Mouse (Mus musculus) embryo, embryonic 9.5 days (tissue): Measurements from ENCODE around the gene 2300002M23Rik.

ENCODE experiments used
- DNase-seq: peaks from one replicate; pipeline ENCODE4 v3.0.0-alpha.2; 2017; ENCODE audit errors: extremely low spot score

Gene 2300002M23Rik

DNA sequence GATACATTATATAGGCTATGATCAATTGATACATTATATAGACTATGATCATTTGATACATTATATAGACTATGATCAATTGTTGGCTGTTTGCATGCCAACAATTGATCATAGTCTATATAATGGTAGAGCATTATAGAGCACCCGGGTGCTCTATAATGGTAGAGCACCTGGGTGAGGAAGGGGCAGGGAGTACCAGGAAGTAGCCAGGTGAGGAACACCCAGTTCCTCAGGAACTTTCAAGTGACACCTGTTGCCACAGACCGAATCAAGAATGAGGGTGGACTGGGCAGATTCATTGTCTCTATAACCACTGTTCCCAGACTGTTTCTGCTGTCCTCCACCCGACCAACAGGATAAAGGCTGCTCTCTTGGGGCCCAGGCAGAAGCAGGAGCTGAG is at the start of gene 2300002M23Rik:
Gene 2300002M23Rik (plus strand): TSS at position 301 of the 400 bp plus-strand sequence.
- DNase-seq: no peak

DNA sequence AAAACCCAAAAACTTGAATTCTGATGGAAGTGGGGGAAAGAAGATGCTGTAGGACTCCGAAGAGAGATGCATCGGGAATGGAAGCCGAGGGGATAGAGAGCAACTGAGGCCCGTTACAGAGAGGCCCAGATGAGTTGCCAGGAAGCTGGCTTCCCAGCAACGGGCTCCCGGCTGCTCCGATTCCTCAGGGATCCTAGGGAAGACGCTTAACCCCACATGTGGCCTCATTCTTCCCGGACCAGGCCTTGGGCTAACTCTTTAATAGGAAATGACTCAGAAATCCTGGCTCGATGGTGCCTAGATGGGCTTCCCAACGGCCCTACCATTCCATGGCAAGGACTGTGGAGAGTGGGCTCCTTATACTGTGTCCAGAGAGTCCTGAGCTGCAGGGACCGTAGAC is 49.7 kb upstream of the 2300002M23Rik start:
- no peak for DNase-seq

DNA sequence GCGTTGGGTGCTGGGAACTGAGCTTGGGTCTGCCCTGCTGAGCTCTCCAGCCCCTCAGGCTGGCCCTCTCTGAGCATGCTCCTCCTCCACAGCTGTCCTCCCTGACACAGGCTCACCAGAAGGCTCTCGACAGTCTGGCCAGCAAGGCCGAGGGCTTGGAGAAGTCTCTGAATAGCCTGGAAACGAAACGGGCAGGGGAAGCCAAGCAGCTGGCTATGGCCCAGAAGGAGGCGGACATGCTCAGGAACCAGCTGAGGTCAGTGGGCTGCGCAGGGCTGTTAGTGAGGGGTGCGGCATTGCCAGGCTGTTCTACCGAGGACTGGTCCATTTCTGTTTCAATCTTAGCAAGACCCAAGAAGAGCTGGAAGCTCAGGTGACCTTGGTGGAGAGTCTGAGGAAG is 42.9 kb upstream of the 2300002M23Rik start:
- DNase-seq: no peak

DNA sequence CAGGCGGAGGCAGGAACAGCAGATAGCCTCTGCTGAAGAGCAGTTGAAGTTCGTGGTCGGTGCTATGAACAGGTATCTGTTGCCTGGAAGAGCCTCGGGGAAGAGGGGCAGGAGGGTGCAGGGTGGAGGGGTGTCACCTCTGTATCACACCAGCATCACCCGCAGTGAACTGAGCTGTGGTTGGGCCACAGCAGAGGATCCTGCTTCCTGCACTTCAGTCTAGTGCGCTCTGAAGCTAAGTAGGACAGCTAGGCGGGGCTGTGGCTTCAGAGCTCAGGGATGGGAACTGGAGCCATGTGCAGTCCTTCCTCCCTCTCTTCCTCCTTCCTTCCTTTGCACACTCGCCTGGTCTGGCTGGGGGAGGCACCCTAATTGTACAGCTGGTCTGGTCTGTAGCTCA is 40.6 kb upstream of the 2300002M23Rik start:
- no peak for DNase-seq

DNA sequence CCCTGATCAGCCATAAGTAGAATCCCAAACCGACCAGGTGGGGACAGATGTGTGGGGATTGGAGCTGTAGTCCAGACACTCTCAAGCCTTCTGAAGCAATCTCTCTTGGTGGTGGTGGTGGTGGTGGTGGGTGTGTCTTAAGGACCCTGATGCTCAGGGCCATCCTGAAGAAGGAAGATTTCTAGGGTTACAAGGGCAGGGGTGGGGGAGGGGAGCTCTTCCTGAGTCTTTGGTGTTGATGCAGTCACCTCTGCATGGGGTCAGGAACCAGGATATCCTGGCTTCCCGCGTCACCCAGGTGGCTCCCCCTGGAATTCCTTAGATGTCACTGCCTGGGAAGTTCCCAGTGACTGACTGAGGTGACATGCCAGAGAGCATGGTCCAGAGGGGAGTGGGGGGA is 34.9 kb upstream of the 2300002M23Rik start:
- no peak for DNase-seq

DNA sequence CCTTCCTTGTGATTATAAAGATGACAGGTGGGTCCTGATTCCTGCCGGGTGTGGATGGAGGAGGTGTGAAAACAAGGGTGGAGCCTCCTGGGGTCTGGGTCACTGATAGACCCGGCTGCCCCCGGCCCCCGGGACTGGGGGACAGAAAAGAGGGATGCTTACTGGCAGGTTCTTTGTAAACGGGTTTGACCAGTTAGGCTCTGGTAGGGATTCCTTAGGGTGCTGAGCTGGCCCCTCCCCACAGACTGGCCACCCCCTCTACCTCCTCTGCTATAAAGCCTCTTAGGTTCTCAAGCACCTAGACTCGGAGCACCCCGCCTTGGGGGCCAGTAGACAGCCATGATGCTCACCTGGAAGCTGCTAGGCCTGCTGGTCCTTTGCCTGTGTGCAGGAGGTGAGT is 34.3 kb upstream of the 2300002M23Rik start, which contains the start of gene Psors1c2:
Gene Psors1c2 (plus strand): TSS at position 301 of the 400 bp plus-strand sequence.
- DNase-seq: no peak

DNA sequence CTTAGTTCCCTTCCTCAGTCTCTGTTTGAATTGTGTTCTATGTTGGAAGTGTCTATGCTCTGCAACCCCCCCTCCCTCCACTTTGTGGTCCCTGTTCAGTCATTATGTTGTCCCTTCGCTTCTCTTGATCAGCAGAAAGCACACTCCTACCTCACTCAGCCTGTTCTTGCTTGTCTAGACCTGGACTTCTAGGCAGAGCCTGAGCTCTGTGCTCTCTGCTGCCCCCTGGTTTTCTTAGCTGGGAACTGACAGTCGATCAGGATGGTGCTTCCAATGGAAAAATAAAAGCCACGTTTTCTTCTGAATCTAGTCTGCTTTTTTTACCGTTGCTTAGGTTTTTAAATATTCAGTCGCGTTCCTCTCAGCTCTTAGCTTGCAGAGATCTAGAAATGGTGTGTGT is 32.9 kb upstream of the 2300002M23Rik start:
- DNase-seq: peak; percentile 67

DNA sequence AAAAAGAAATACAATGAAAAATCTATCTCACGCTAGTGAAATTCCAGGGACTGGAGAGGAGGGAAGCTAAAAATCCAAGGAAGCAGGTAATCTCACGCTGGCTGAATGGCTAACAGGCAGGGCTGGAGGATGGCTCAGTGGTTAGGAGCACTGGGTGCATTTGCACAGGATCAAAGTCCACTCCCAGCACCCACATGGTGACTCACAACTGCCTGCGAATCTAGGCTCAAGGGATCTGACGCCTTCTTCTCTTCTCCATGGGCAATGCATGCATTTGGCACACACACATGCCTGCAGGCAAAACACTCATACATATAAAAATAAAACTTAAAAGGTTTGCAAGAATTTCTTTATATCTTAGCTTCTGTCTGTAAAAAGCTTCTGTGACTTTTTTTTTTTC is 29.8 kb upstream of the 2300002M23Rik start:
- DNase-seq: no peak

DNA sequence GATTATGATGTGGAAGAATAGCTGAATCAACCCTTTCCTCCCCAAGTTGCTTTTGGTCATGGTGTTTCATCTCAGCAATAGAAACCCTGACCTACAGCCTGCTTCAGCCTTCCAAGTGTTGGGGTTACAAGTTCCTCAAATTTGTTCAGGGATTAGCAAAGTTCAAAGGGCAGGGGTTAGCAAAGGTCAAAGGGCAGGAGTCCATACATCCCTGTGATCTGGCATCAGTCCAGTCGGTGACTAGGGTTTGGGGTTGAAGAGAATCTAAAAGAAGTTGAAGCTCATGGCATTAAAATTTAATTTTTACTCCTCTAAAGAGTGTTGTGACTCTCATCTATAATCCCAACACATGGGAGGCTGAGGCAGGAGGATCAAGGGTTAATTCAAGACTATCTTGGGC is 28.8 kb upstream of the 2300002M23Rik start:
- DNase-seq: no peak

DNA sequence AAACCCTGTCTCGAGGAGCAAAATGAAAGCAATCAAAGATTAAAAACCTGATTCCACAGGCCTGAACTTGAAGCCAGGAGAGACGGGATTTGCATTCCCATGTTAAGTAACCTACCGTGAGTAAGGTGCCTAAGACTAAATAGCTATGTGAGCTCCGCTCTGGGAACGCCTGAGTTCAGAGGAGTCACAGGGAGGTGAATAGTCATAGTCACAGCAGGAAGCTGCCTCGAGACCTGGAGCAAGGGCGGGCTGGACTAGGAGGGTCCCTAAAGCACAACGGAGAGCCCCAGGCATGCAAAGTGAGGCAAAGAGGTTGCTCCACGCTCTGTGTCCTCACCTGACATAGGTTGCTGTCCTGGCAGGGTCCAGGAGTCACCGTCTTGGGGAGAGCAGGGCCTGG is 27.7 kb upstream of the 2300002M23Rik start:
- no peak for DNase-seq

DNA sequence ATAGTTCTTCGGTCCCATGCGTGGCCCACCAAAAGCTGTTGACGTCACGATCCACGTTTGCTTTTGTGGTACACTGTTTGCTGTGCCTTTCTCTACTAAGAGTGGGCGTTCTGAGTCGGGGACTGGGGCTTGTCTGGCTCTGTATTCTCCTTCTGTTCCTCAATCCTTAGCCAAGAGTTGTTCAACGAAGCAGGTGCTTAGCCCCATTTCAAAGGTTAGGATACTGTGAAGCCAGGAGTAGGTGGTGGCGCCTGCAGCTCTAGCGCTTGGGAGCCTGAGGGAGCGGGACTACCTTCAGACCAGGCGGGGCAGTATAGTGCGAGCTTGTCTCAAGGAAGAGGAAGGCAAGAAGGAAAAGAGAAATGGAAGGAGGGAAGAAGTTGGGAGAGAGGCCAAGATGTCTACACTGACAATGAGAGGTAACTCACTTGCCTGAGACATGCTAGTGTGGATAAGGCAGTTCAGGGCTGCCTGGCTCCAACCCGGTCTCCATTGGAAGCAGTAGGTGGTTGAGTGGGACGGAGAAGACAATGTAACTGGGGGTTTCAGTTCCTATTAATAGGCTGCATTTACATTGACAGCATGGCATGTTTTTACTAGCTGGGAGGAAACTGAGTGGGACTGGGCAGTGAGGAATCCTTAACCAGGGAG is 24.4 kb upstream of the 2300002M23Rik start:
- no peak for DNase-seq

DNA sequence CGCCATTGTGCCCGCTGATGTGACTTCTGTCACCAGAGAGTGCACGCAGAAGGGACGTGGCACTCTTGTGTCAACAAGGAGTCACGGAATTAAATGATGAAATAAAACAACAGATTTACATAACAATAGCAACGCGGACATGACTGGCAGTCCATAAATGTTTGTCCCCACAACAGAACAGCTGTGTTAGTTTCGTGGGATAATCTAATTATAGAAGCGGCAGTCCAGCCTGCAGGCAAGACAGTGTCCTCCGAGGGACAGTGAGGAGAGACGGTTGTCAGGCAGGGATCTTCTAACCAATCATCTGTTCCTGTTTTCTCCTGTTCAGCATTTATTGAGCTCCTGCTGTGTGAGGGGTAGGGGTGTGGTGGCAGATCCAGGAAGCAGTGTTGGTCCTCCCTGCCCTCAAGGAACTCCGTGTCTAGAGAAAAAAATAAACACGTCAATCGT is 23.8 kb upstream of the 2300002M23Rik start:
- no peak for DNase-seq

DNA sequence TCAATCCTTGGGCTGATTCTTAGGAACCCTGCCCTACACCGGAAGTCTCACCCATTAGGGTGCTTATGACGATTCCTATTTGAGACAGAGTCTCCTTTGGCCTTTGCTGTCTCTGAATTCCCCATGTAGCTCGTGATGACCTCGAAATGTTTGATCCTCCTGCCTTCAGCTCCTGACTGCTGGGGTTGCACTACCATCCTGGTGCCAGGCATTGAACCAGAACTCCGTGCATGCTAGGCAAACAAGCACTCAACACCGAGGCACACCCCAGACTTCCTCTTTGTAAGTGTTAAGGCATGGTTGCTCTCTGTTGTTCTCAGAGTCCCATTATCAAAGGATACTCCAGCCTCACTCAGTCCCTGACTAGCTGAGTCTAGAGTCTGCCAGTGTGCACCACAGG is 23.2 kb upstream of the 2300002M23Rik start:
- no peak for DNase-seq

DNA sequence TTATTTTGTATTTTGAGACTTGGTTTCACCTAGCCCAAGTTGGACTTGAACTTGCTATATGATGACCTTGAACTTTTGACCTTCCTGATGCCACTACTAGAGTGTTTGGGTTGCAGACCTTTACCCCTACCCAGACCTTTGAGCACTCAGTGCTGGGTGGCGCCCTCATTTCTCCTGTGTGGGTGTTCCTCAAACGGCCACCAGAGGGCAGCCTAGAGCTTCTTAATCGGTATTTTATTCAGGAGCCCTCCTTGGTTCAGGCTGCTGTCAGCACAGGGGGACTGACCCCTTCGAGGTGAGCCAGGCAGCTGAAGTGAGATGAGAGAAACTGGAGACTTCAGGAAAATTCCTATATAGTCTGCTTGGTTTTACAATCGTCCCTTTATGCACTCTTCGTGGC is 22.6 kb upstream of the 2300002M23Rik start:
- DNase-seq: peak; percentile 69

DNA sequence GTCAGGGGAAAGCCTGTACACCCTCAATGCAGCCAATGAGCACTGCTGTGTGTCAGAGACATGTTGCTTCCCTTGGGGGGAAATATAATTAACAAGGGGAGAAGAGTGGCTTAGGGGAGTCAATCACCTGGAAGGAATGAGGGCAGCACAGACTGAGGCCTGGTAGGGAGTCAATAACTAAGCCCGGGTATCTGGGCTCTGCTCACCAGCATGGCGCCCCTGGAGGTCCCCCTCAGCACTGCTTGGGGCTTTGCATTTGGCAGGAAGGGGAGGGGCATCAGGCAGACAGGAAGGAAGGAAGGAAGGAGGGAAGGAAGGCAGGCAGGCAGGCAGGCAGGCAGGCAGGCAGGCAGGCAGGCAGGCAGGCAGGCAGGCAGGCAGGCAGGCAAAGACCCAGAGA is 19.8 kb upstream of the 2300002M23Rik start:
- no peak for DNase-seq

DNA sequence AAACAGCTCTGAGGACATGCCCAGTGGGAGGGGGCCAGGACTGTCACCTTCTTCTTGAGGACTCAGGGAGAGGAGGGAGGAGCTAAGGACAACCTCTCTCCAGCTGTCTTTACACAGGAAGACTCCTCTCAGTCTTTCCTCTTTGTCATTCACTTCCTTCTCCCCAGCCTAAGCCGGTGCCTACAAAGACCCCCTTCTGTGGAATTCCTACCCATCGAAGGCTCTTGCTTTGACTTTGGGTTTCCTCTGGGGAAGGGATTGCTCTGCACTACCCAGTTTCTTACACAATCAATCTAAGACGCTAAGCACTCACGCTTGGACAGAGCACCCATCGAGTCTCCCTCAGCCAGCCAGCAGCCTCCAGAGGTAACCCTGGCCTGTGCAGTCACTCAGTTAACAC is 18.6 kb upstream of the 2300002M23Rik start:
- no peak for DNase-seq

DNA sequence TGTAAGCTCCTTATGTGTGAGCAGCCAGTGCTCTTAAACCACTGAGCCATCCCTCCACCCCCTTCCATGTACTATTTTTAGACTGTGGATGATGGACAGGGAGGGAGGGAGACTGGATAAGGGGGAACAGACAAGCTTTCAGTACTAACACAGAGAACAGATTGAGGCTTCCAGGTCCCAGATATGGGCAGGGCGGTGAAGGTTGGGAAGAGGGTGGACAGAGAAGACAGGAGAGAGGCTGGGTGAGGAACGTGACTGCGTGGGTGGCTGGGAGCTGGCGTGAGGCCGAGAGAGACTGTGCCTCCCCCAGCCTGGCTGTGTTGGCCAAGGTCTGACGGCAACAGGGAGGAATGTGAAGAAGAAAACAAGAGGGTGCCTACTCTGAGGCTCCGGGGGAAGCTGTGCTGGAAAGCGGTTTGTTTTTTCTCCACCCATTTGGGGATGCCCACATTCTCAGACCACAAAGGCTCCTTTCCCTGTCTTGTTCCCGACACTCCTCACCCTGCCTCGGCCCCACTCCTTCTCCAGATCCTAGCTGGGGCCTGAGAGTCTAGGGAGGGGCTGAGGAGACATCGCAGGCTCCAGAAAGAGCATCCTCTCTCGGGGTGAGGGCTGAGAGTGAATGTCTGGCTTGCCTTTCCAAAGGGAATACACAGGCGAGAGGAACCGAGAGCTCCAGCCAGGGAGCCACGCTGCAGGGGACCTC is 17.7 kb upstream of the 2300002M23Rik start:
- DNase-seq: no peak

DNA sequence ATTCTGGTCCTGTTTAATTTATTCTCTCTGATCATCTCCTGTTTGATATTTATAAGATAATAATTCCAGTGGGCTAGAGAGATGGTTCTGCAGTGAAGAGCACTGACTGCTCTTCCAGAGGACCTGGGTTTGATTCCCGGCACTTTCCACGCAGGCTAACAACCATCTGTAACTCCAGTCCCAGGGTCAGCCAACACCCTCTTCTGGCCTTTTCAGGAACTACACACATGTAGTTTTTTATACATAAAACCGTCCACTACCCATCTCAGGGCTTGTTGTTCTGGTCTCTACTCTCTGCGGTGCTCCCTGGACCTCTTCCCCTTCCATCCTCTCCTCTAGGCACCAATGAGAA is 17.1 kb upstream of the 2300002M23Rik start:
- DNase-seq: no peak

DNA sequence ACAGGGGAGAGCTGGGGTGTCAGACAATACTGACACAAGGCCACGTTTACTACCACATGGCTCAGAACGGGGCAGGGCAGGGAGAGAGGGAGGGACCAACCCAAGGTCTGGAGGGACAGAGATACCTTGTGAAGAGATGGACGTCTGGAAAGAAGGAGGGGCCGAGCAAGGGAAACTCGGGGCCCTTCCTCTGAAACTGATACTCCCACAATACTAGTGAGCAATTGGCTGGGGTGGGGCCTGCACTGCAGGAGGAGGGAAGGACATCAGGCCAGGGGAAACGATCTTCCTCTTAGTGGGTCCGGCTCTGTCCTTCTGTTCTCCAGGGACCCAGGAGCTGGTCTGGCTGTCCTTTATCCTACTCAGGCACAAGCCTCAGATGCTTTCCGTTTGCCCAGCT is 16.4 kb upstream of the 2300002M23Rik start:
- no peak for DNase-seq

DNA sequence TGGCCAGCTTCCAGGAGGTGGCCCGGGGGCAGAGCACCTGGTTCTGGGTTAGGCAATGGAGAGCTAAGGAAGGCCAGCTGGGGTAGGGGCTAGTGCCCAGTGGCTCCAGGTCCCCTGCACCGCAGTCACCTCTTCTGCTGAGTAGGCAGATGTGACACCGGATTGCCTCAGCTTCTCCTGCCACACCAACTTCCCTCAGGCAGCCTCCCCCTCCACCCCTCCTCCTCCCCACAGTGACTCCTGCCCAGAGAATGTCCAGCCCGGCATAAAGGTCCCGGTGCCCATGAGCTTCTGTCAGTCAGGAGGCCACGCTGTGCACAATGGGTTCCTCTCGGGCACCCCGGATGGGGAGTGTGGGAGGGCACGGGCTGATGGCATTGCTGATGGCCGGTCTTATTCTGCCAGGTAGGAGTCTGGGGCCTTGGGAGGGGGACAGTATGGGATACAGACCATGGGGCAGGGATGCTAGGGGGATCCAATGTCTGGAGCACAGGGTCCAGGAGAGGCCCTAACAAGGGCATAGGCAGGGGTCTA is 15.3 kb upstream of the 2300002M23Rik start, which contains the start of gene Cdsn:
Gene Cdsn (plus strand): TSS at position 248 of the 534 bp plus-strand sequence.
- DNase-seq: no peak

DNA sequence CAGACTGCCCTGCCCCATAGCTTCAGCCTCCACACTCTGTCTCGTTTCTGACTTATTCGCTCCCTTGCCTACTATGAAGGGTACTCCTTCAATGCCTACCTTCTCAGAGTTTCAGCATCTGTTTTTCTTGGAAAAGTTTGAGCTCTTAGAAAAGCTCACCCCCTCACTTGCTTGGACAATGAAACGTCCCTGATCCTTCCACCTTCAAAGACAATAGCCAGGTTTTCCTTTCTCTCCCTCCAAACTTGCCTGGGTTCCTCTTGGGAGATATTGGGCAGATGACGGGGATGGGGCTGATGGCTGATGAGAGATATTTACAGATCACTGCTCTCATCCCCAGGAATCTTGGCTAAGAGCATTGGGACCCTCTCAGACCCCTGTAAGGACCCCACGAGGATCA is 12.9 kb upstream of the 2300002M23Rik start:
- DNase-seq: no peak

DNA sequence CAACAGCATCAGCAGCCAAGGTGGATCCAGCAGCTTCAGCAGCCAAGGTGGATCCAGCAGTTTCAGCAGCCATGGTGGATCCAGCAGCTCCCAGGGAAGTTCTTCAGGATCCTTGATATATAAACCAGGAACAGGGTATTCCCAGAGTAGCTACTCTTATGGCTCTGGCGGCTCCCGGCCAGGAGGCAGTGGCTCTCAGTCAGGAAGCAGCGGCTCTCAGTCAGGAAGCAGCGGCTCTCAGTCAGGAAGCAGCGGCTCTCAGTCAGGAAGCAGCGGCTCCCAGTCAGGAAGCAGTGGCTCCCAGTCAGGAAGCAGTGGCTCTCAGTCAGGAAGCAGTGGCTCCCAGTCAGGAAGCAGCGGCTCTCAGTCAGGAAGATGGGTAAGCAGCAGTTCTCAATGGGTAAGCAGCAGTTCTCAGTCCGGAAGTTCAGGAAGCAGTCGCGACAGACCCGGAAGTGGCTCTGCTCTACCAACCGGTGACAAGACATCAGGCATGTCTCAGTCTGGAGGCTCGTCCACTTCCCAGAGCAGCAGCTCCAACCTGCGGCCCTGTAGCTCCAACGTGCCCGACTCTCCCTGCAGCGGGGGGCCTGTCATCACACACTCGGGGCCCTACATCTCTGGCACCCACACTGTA is 12.4 kb upstream of the 2300002M23Rik start:
- no peak for DNase-seq
